Mouse (Mus musculus) left cerebral cortex, postnatal 10 days (tissue): ENCODE measurements around the gene Rnd1. TPM values are rescaled to one million over a fixed set of nuclear protein-coding genes. Genes with fewer than 3 reads are reported as not detected.
A peak's percentile ranks its signal among the peaks of the same experiment; 100 is the strongest.

Experiments used
- DNase-seq, 2 experiments: peaks; one replicate each; pipeline ENCODE4 v3.0.0; 2021 to 2022; ENCODE audit warnings: low spot score in 2 of 2, mixed read lengths in 1 of 2; ENCODE audit errors: extremely low spot score in 1 of 2
- intact Hi-C: fragments of 180-260 bp; cut with DNase I; formaldehyde crosslinking; loops from one replicate; pipeline ENCODE4 v1.15.1; 2025
- total RNA-seq, 2 experiments: library from RNA; stranded (reverse); gene quantifications; 2 replicates each; pipeline ENCODE4 v1.2.3; 2021

Gene Rnd1
- total RNA-seq, result 10 to 100 TPM; 68.6 to 70.1 TPM

DNA sequence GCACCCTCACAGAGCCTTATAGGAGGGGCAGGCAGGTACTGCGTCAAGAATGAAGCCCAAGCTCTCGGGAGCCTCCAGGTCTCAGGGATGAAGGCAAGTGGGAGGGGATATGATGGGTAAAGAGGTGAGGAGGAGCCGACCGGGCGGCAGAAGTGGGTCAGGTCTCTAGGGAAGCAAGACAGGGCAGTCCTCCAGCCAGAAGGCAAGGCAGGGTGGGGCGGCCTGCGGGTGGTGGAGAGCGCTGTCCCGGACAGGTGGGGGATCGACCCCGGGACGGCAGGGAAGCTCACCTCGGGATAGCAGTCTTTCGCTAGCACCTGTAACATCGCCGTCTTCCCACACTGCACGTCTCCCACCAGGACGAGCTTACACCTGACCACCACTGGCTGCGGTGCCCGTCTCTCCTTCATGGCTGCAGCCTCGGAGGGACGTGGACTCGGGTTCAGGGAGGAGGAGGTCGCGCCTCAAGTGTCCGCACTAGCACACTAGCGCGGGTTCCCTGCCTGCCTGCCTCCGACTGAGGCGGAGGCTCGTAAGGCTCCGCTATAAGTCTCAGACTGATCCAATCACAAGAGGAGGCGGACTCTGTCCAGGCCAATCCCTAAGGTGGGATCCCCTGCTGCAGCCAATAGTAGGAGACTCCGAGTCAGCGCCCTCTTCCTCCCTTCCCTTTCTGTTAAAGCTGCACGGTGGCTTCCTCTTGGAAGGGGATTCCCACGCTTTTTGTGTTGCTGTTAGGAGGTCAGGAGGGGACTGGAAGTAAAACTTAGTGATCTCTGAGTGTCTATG lies at the start of gene Rnd1:
Rnd1 (minus strand) TSS at position 522 of the 789 bp plus-strand sequence.
- intact Hi-C loops, result no loop called here
- peak; percentile 88 to 92 for DNase-seq

GRCm38 (mm10) chr15:98726746-98727145 lies 49.5 kb upstream of the Rnd1 start:
- no peak for DNase-seq
- intact Hi-C loops, result no loop called here

DNA sequence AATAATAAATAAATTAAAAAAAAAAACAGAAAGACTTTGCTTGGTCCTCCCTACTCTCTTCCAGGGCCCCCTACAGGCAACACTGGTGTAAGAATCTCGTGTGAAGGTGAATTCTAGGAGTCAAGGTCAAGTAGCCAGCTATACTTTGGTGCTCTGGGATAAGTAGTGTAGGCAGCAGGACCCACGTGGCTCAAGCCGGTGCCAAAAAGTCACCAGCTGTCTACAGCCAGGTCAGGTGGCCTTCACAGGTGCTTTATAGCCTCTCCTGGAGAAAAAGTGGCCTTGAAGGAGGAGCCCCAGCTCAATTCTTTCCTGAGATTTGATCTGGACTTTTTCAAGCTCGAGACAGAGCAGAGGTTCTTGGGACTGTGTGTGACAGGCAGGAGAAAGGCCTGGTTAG lies 48.8 kb upstream of the Rnd1 start:
- DNase-seq, result no peak
- intact Hi-C loops, result no loop called here

GRCm38 (mm10) chr15:98724441-98724840 lies 47.2 kb upstream of the Rnd1 start:
- intact Hi-C loops, result no loop called here
- no peak for DNase-seq

DNA sequence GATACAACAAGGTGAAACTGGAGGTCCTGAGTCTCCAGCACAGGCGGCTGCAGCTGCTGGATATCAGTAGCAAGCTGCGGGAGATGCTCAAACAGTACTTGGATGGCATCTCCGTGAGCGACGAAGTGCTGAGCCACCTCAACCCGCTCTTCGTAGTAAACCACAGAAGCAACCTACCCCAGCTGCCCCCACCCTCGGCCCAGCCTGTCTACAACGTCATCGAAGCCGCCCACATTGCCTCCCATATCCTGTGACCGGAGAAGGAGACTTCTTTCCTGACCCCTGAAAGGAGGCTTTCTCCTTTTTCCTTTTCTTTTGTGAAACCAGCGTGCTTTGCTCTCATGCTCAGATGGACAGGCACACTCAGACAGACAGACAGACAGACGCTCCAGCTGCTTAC lies 45.6 kb upstream of the Rnd1 start:
- intact Hi-C loops, result no loop called here
- no peak for DNase-seq

DNA sequence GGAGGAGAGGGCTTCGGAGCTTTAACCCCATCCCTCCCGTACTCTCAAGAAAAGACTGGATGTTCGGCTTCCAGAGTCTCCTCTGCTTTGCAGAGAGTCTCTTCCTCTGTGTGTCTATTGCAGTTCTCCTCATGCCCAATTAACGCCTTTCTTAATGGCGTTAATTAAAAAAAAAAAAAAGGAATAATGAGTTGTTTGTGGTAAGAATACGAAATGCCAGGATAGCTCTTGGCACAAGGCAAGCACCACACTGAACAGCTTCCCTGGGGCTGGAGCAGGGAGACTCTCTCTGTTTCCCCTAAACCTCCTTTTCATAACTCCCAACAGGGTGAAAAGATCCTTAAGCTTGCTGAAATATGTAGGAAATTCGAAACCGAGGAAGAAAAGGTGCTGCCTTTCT lies 44.9 kb upstream of the Rnd1 start:
- DNase-seq, result no peak
- intact Hi-C loops, result no loop called here

GRCm38 (mm10) chr15:98717301-98717700 lies 40.0 kb upstream of the Rnd1 start:
- no peak for DNase-seq
- intact Hi-C loops, result loop anchor here (5.0 kb wide), 1 partner anchor 70 kb away; the partner anchor contains the start of gene Wnt1

DNA sequence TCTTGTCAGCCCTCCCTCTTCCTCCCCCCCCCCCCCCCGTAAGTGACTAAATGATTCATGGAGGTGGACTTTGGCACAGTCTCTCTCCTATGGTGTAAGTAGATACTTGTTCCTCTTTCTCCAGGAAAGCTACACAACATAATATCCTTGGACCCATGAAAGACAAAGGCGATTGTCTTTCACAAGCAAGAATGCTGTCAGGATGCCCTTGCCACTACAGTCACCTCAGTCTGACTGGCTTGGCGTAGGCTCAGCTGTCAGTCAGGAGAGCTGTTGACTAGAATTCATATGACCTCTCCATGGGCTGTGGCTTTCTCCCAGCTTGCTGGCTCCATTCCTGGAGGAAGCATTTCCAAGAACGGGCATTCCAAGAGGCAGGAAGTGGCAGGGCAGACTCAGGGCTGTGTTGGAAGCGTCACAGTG lies 37.0 kb upstream of the Rnd1 start:
- intact Hi-C loops, result no loop called here

GRCm38 (mm10) chr15:98710442-98710841 lies 33.2 kb upstream of the Rnd1 start:
- DNase-seq, result peak in 1 of 2 experiments; percentile 81
- intact Hi-C loops, result no loop called here

More for the DNA sequence above, 37.0 kb upstream of the Rnd1 start:
- no peak for DNase-seq

- peak; percentile 85 to 89 for DNase-seq
- intact Hi-C loops, result loop anchor here (10.0 kb wide), 1 partner anchor 133 kb away; the partner anchor contains the start of genes 4930415O20Rik and Ccnt1
These were observed 30.6 kb upstream of the Rnd1 start, which contains the start of gene Ccdc65 for GRCm38 (mm10) chr15:98707766-98708372. TSS of gene Ccdc65 (plus strand) at chr15:98708207.

DNA sequence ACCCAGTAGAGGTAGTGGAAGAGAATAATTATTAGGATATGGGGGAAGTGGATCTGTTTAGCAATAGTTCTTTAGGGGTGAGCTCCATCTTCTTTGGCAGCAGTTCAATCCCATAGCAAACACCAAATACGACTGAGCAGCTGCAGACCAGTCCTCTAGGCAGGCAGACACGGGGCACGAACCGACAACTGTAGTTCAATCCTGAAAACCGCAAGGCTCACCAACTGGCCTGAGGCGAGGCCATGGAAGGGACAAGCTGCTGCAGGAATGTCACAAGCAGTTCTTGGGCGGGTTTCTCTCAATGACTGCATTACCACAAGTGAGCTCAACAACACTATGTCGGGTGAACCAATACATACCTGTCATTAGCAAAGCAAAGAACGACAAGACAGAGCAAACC lies 27.1 kb upstream of the Rnd1 start:
- no peak for DNase-seq
- intact Hi-C loops, result loop anchor here (10.0 kb wide), 1 partner anchor 130 kb away; the partner anchor contains the start of genes 4930415O20Rik and Ccnt1

DNA sequence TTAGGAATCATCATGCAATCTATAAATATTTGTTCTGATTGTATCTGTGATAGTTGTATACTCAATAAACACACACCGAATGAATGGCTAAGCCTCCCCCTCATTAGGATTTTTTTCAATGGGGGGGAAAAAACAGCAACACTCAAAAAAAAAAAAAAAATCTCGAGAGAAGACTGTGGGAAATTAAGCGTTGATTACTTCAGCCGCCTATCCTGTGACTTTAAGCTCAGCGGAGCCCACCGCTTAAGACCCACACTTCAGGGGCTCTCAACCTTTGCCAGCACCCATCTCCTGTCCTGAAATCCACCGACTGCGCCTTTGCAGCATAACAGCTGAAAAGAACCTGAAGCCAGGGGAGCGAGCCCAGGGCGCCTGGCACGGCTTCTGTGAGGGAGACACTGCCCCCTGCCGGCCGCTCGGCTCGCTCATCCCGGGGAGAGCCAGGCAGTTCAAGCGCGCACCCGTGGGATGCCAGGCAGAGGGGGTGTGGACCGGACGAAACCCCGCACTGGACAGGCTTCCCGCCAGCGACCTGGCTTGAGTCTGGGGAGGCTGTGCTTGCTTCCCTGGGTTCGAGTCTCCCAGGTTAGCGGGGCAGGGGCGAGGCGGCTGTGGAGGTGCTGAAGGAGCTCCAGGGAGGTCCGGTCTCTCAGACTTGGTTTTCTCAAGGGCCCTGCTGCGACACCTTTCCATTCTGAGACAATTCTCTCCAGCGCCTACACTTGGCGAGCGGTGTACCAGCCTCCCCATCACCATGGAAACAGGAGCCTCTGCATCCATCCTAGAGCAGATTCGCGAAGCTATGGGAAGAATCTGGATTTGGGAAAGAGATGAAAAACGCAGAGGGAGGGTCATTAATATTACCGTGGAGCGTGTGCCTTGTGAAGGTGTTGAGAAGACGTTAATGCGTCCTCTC lies 22.2 kb upstream of the Rnd1 start:
- intact Hi-C loops, result loop anchor here (2.0 to 10.0 kb wide), 2 partner anchors 35 to 125 kb away; partner anchors contain the start of genes 4930415O20Rik and Ccnt1
- DNase-seq, result peak; percentile 87 to 92

DNA sequence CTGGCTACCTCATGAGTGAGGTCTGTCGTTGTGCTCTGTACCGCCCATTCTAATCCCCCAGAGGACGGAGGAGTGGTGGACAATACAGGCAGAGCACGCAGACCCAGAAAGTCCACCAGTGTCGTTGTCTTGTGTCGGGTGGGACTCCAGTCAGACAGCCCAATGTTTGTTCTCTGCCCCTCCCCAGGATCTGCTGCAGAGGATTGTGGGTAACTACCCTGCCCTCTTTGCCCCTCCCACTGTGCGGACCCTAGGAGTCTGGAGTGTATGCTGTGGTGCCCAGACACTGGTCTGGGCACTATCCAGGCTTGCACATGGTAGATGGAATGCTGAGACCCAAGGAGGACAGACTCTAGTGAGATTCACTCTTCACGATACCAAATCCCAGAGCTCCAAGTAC lies 19.0 kb upstream of the Rnd1 start:
- no peak for DNase-seq
- intact Hi-C loops, result no loop called here

DNA sequence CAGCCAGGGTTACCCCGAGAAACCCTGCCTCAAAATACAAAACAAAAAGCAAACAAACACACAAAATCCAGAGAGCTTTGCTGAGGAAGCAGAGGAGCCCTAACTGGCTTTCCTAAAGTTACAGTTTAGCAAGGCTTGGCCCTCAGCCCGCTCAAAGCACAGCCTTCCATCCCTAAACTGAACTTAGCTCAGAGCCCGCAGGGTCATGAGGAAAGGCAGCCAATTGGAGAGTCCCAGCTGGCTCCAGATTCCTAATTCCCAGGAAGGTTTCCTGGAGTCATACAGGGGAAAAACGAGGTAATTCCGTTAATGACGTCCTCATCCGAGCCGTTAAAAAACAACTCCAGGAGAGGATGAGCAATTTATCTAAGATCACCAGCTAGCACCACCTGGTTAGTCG lies 18.5 kb upstream of the Rnd1 start:
- intact Hi-C loops, result no loop called here

DNA sequence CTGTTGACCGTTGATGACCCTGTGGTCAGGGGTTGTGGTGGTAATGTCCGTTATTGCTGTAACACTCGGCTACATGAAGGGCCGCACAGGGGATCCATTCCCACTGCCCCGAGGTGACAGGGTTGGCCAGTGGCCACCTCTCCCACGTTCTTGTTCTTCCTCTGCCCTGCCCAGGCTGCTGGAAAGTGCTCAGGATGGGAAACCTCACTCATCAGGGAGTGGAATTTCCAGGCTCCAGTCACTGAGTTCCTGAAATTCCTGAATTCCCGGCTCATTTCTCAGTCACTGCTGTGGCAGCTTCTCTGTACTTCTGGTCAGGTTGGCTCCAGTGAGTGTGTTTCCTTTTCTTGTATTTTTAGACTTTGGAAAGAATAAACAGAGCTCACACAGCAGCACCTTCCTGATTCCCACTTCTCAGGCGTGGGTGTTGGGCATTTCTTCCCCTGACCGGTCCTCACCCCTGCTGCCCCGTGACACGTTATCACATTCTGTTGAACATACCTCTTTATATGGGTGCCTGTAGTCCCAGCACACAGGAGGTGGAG lies 15.0 kb upstream of the Rnd1 start:
- peak in 1 of 2 experiments; percentile 71 for DNase-seq
- intact Hi-C loops, result no loop called here

More for the DNA sequence above, 18.5 kb upstream of the Rnd1 start:
- no peak for DNase-seq

GRCm38 (mm10) chr15:98691486-98692147 lies 14.4 kb upstream of the Rnd1 start:
- DNase-seq, result peak in 1 of 2 experiments; percentile 61
- intact Hi-C loops, result no loop called here

DNA sequence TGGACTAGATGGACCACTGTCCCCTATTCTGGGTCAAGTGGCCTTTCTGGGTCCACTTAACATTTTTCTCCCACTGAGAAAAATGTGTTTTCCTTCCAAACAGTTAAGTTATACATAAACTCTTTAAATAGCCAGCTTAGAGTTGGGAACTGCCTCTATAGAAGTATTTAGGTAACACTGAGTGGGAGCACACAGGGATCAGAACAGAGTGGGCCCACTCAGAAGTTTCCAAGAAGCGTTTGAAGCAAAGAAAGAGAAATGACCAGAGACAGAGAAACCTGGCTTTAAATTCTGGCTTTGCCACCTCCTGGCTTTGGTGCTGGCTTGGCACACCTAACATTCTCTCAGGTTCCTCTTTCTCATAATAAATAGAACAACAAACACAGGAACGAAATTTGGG lies 12.4 kb upstream of the Rnd1 start:
- intact Hi-C loops, result no loop called here
- no peak for DNase-seq

- DNase-seq, result no peak
- intact Hi-C loops, result no loop called here
These were observed 8.7 kb upstream of the Rnd1 start for GRCm38 (mm10) chr15:98685926-98686325.
